Mouse (Mus musculus) megakaryocyte, adult 5-6 weeks (primary cell): ENCODE results near the gene Tbcd. TPM values are rescaled to one million over a fixed set of nuclear protein-coding genes. Genes with fewer than 3 reads are reported as not detected.

ENCODE experiments used
- ATAC-seq: 2 replicates; pipeline ENCODE4 v1.8.0; 2016; ENCODE audit warnings: mild to moderate bottlenecking, inconsistent platforms; ENCODE audit not compliant: poor library complexity, severe bottlenecking
- total RNA-seq, 2 experiments: library from RNA; stranded (forward) in 1 of 2; stranded (reverse) in 1 of 2; fragments of 153-499, 151-499 nt in 1 of 2; fragments of 221-1000, 200-1000 nt in 1 of 2; gene quantifications; 2 replicates each; pipeline versions ENCODE4 v1.2.3 to v1.2.4; 2015 to 2017

The Tbcd gene
- total RNA-seq, 2 experiments from 2014 or later, result 28.1 to 34.9 TPM

GRCm38 (mm10) chr11:121559527-121560293 is 108.0 kb downstream of the Tbcd start:
- ATAC-seq, result peak; percentile 59

- peak; percentile 75 for ATAC-seq
Measured at GRCm38 (mm10) chr11:121560294-121560663, 108.5 kb downstream of the Tbcd start.

GRCm38 (mm10) chr11:121563312-121563711 is 111.6 kb downstream of the Tbcd start:
- no peak for ATAC-seq

GRCm38 (mm10) chr11:121564265-121564664 is 112.5 kb downstream of the Tbcd start:
- ATAC-seq, result no peak

- ATAC-seq, result no peak
Measured at GRCm38 (mm10) chr11:121581856-121582255, 130.1 kb downstream of the Tbcd start.

- ATAC-seq, result no peak
Measured at GRCm38 (mm10) chr11:121597254-121597653, 145.5 kb downstream of the Tbcd start.

GRCm38 (mm10) chr11:121601422-121601821 is 149.7 kb downstream of the Tbcd start:
- ATAC-seq, result no peak

GRCm38 (mm10) chr11:121605604-121606003 is 153.9 kb downstream of the Tbcd start:
- ATAC-seq, result no peak

GRCm38 (mm10) chr11:121610976-121611375 is 159.2 kb downstream of the Tbcd start:
- ATAC-seq, result no peak

GRCm38 (mm10) chr11:121615961-121616485 is 164.3 kb downstream of the Tbcd start:
- no peak for ATAC-seq

GRCm38 (mm10) chr11:121616501-121616900 is 164.8 kb downstream of the Tbcd start:
- ATAC-seq, result no peak

GRCm38 (mm10) chr11:121617371-121617770 is 165.6 kb downstream of the Tbcd start:
- ATAC-seq, result no peak

GRCm38 (mm10) chr11:121625007-121625406 is 173.3 kb downstream of the Tbcd start:
- no peak for ATAC-seq

- ATAC-seq, result no peak
Measured at GRCm38 (mm10) chr11:121627521-121627920, 175.8 kb downstream of the Tbcd start.

- no peak for ATAC-seq
Measured at GRCm38 (mm10) chr11:121629529-121629928, 177.8 kb downstream of the Tbcd start.

- peak; percentile 33; the same call in 1 of the 2 replicates for ATAC-seq
Measured at GRCm38 (mm10) chr11:121630406-121630805, 178.7 kb downstream of the Tbcd start.

GRCm38 (mm10) chr11:121631410-121631809 is 179.7 kb downstream of the Tbcd start:
- ATAC-seq, result no peak

GRCm38 (mm10) chr11:121636646-121637045 is 184.9 kb downstream of the Tbcd start:
- ATAC-seq, result no peak

GRCm38 (mm10) chr11:121641501-121642145 is 189.9 kb downstream of the Tbcd start:
- ATAC-seq, result no peak

GRCm38 (mm10) chr11:121645394-121645793 is 193.6 kb downstream of the Tbcd start:
- ATAC-seq, result no peak

- no peak for ATAC-seq
Measured at GRCm38 (mm10) chr11:121647321-121647720, 195.6 kb downstream of the Tbcd start.

- no peak for ATAC-seq
Measured at GRCm38 (mm10) chr11:121648166-121648565, 196.4 kb downstream of the Tbcd start.
